Mouse (Mus musculus) liver, adult 2 months (tissue): ENCODE measurements at regions not wholly inside any gene's neighbourhood (a gene's known extent, or its start where the extent isn't known, plus 50 kb on each side); places are given as distances from the start of the nearest gene placed in this dataset.

ENCODE experiments used
- DNase-seq: peaks from one replicate; pipeline ENCODE4 v3.0.0-alpha.2; 2011; ENCODE audit warnings: low read depth, low spot score; ENCODE audit errors: extremely low read depth
- H3K27ac ChIP-seq: fragments of 200-500 bp; replicated peaks from 2 replicates; pipeline ENCODE4 v1.5.1; 2012; ENCODE audit warnings: low read depth, mild to moderate bottlenecking, control low read depth, inconsistent platforms, low read length; ENCODE audit not compliant: insufficient read depth
- H3K27me3 ChIP-seq: fragments of 200-500 bp; 2 replicates; pipeline ENCODE4 v1.6.1; 2012; ENCODE audit warnings: mild to moderate bottlenecking, moderate library complexity, low read length, inconsistent platforms; ENCODE audit not compliant: control insufficient read depth, insufficient read depth
- H3K36me3 ChIP-seq: fragments of 200-500 bp; 2 replicates; pipeline ENCODE4 v1.6.1; 2012; ENCODE audit warnings: low read length, inconsistent platforms; ENCODE audit not compliant: control insufficient read depth, insufficient read depth
- H3K4me1 ChIP-seq: fragments of 200-500 bp; 2 replicates; pipeline ENCODE4 v1.6.1; 2011; ENCODE audit warnings: low read length; ENCODE audit not compliant: control insufficient read depth, insufficient read depth
- H3K4me3 ChIP-seq: fragments of 200-500 bp; 2 replicates; pipeline ENCODE4 v1.5.1; 2011; ENCODE audit warnings: low read depth, mild to moderate bottlenecking, control low read depth, low read length, moderate library complexity; ENCODE audit not compliant: insufficient read depth
- H3K79me2 ChIP-seq: fragments of 200-500 bp; 2 replicates; pipeline ENCODE4 v1.6.1; 2012; ENCODE audit warnings: inconsistent platforms, mild to moderate bottlenecking, low read length, moderate library complexity; ENCODE audit not compliant: control insufficient read depth, insufficient read depth
- H3K9ac ChIP-seq: fragments of 200-500 bp; 2 replicates; pipeline ENCODE4 v1.6.1; 2012; ENCODE audit warnings: low read depth, mild to moderate bottlenecking, control low read depth, inconsistent platforms, low read length
- CTCF ChIP-seq: fragments of 200-500 bp; IDR thresholded peaks from 2 replicates; pipeline ENCODE4 v1.5.1; 2011; ENCODE audit warnings: low read depth, low read length, control low read depth
- POLR2A ChIP-seq: fragments of 200-500 bp; IDR thresholded peaks from 2 replicates; pipeline ENCODE4 v1.6.1; 2011; ENCODE audit warnings: low read length, control low read depth; ENCODE audit not compliant: insufficient read depth; ENCODE audit errors: extremely low read depth
- WGBS: fragments of 180-500 bp; shearing (Covaris S2); methylation state at CpG from one replicate; pipeline ENCODE4 v1.1.7; 2018; 5-methylcytosine and 5-hydroxymethylcytosine counted together

DNA sequence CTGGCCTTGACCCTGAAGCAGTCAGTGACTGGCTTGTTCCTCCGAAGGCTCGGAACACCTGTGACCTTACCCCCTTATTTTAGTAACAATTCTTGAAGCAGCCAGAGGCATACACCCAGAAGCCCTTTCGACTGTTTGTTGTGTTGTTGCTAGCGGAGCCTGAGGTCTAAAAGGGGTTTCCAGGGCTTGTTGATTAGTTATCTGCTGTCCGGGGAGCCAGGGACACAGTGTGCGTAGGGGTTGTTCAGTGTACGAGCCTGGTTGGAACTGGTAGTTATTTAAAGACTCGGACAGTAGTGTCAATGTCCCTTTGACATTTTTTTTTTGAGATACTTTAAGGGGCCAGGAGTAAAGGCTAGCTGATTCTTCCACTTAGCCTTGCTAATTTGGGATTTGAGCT lies 71.1 kb downstream of the Tmem100 start:
- Histone ChIP-seq H3K36me3 (no peaks in the 10 kb centered on the region), H3K27me3 (no peaks in the 10 kb centered on the region), H3K27ac (no peak overlapping the region), H3K4me1 (no peaks in the 10 kb centered on the region), H3K4me3 (no peak overlapping the region), H3K79me2 (no peaks in the 10 kb centered on the region), H3K9ac (no peak overlapping the region)
- no peak for TF ChIP-seq POLR2A
- no peak for TF ChIP-seq CTCF
- DNase-seq, result peak; percentile 44
- WGBS, result 76% methylated on average over 8 of the region's 8 CpGs

DNA sequence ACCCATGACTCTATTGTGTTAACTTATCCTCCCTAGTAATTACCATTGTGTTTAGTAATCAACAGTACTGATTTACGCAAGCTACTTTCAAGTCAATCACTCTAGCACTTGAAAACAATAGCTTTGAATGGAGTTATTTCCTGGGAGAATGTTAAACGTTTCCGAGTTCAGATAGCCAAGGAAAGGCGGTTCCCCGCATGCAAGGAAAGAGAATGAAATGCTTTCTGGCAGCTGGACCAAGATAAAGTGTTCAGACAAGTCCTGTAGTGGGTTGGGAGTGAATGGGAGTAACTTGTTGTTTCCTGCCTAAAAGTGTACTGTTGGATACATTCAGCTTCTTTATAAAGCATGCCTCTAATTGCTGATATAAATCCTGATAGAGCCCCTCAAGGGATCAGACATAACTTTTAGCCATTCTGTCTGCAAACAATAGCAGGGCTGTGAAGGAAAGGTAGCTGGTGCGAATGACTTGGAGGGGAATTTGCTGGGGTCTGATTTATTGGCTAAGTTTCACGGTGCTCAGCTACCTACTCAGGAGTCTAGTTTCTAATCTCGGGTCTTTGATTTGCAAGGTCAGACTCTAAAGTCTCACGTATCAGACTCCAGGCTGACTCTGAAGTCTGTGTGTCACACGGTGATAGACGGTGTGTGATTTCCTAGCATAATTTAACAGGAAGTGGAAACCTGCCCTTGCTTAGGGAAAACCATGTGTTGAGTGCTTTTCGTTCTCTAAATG lies 76.1 kb downstream of the Tmem100 start:
- no peak for DNase-seq
- Histone ChIP-seq H3K4me3 (no peak overlapping the region), H3K36me3 (no peaks in the 10 kb centered on the region), H3K27me3 (no peaks in the 10 kb centered on the region), H3K4me1 (no peaks in the 10 kb centered on the region), H3K79me2 (no peaks in the 10 kb centered on the region), H3K27ac (no peak overlapping the region), H3K9ac (no peak overlapping the region)
- no peak for TF ChIP-seq POLR2A
- TF ChIP-seq CTCF, result no peak
- WGBS, result 59% methylated on average over 12 of the region's 12 CpGs

- WGBS, result 65% methylated on average over 2 of the region's 2 CpGs
- TF ChIP-seq POLR2A (no peak), CTCF (no peak)
Measured at GRCm38 (mm10) chr11:90109681-90110111, 77.8 kb upstream of the Gm45716 start.

GRCm38 (mm10) chr11:90110170-90110569 lies 77.3 kb upstream of the Gm45716 start:
- H3K79me2 ChIP-seq, result no peaks in the 10 kb centered on the region
- no peak overlapping the region for H3K9ac ChIP-seq
- WGBS, result 80% methylated on average over 3 of the region's 3 CpGs
- H3K4me1 ChIP-seq, result no peaks in the 10 kb centered on the region
- H3K27me3 ChIP-seq, result no peaks in the 10 kb centered on the region
- H3K36me3 ChIP-seq, result no peaks in the 10 kb centered on the region
- no peak overlapping the region for H3K4me3 ChIP-seq
- TF ChIP-seq CTCF (no peak), POLR2A (no peak)
- no peak overlapping the region for H3K27ac ChIP-seq
- no peak for DNase-seq

More at GRCm38 (mm10) chr11:90109681-90110111, 77.8 kb upstream of the Gm45716 start:
- no peaks in the 10 kb centered on the region for H3K4me1 ChIP-seq
- H3K9ac ChIP-seq, result no peak overlapping the region
- no peak overlapping the region for H3K4me3 ChIP-seq
- no peaks in the 10 kb centered on the region for H3K36me3 ChIP-seq
- H3K27me3 ChIP-seq, result no peaks in the 10 kb centered on the region
- H3K27ac ChIP-seq, result no peak overlapping the region
- no peak for DNase-seq
- no peaks in the 10 kb centered on the region for H3K79me2 ChIP-seq

GRCm38 (mm10) chr11:90112174-90112573 lies 75.3 kb upstream of the Gm45716 start:
- Histone ChIP-seq H3K4me1 (0 out of 2 replicates have a peak, but pooled peaks cover 3% of the 10 kb centered on the region), H3K27ac (no peak overlapping the region), H3K36me3 (no peaks in the 10 kb centered on the region), H3K4me3 (no peak overlapping the region), H3K9ac (no peak overlapping the region), H3K27me3 (no peaks in the 10 kb centered on the region), H3K79me2 (no peaks in the 10 kb centered on the region)
- no peak for DNase-seq
- 95% methylated on average over 7 of the region's 7 CpGs for WGBS
- no peak for TF ChIP-seq POLR2A
- no peak for TF ChIP-seq CTCF
